Mouse (Mus musculus) cerebellum, adult 2 months (tissue): ENCODE data around the gene Pou5f2.
A peak's percentile ranks its signal among the peaks of the same experiment; 100 is the strongest.

Experiments
- CTCF ChIP-seq: fragments of 200-500 bp; IDR thresholded peaks from 2 replicates; pipeline ENCODE4 v1.5.1; 2011; ENCODE audit warnings: low read depth, mild to moderate bottlenecking, control low read depth, low read length, moderate library complexity, borderline replicate concordance; ENCODE audit not compliant: insufficient read depth
- POLR2A ChIP-seq: fragments of 200-500 bp; IDR thresholded peaks from 2 replicates; pipeline ENCODE4 v1.6.1; 2011; ENCODE audit warnings: low read length, control low read depth, borderline replicate concordance; ENCODE audit not compliant: insufficient read depth

DNA sequence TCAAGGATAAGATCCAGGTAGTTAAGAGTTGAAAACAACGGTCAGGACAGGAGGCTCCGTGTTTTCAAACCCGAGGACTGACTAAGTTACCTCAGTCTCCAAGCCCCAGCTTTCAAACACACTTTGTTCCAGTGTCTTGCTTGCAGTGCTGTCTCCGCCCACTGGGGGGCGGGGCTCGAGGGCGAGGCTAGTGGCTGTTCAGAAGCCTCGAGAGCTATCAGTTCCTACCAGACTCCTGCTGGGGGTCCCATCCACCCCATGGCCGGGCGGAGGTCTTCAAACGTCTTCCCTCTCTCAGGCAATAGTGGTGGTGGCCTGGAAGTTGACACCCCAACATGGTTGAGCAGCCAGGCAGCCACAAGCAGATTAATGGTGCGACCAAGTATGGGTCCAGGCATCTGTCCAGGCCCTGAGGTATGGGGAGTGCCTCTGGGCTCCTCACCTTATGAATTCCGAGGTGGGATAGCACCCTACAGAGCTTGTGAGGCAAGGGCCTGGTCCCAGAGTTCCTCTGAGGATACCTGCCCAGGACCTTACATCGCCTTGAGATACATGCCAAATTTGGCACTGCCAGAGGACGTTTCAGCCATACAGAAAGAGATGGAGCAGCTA, at the start of gene Pou5f2:
- TF ChIP-seq CTCF (peak; percentile 25; the same call in 1 of the 2 replicates), POLR2A (no peak)
